Mouse (Mus musculus) layer of hippocampus, adult 6 months (tissue): ENCODE data around the gene Ids. TPM values are rescaled to one million over a fixed set of nuclear protein-coding genes. Genes with fewer than 3 reads are reported as not detected.

Experiments
- long read RNA-seq, 2 experiments: library from polyadenylated mRNA; unstranded; transcript quantifications; one replicate each; pipeline ENCODE4 v2.0.0; 2019 to 2020
- polyA plus RNA-seq: library from polyadenylated mRNA; unstranded; fragments of <200 nt; fragmentation: Nextera tagmentation; gene quantifications from 2 replicates; pipeline ENCODE4 v1.2.3, GENCODE M21; 2021

Ids gene
- 51.9 and 64.3 TPM in 2 replicates for polyA plus RNA-seq
- long read RNA-seq, experiment 1, full-length matches to known transcripts, result 3 of 40 reads
- long read RNA-seq, experiment 1, partial matches to known transcripts, result 1 of 40 reads
- long read RNA-seq, experiment 1, other reads (novel, unspliced or antisense), result 36 of 40 reads
- long read RNA-seq, experiment 2, full-length matches to known transcripts, result 1 of 7 reads
- long read RNA-seq, experiment 2, partial matches to known transcripts, result 0 of 7 reads
- long read RNA-seq, experiment 2, other reads (novel, unspliced or antisense), result 6 of 7 reads

GRCm38 (mm10) chrX:70364661-70365613 is at the start of gene Ids:
Gene Ids, minus strand, starts transcription at chrX:70365084.

GRCm38 (mm10) chrX:70385276-70385961 is 20.5 kb upstream of the Ids start, which contains the start of gene 1110012L19Rik:
Gene 1110012L19Rik, plus strand, starts transcription at chrX:70385877.

Other genes with a start within 250 kb of the Ids start
- gene 1110012L19Rik, start 20.8 kb upstream of the Ids start, polyA plus RNA-seq, result 33.7 and 35.5 TPM in 2 replicates
- gene Tmem185a, start 112.1 kb upstream of the Ids start, polyA plus RNA-seq, result 39.4 and 40.2 TPM in 2 replicates